Mouse (Mus musculus) forebrain, embryonic 16.5 days (tissue): ENCODE measurements around the gene M6pr. TPM values are rescaled to one million over a fixed set of nuclear protein-coding genes. Genes with fewer than 3 reads are reported as not detected.
"Not testable (repeated sequence)": the region's sequence is repeated elsewhere in the genome, so short reads cannot be mapped to it uniquely, and the experiment has no call there.

Experiments
- ATAC-seq: fragments of 200-750 bp; cut with Nextera tagmentation; 2 replicates; pipeline ENCODE4 v1.8.0; 2017; ENCODE audit warnings: mild to moderate bottlenecking, moderate library complexity
- H3K27ac ChIP-seq: fragments of 300-500 bp; sonication (generic); 2 replicates; pipeline ENCODE4 v1.5.1; 2014; ENCODE audit warnings: low read length, control low read depth
- H3K27me3 ChIP-seq: fragments of 300-500 bp; sonication (generic); replicated peaks from 2 replicates; pipeline ENCODE4 v1.6.1; 2014; ENCODE audit warnings: low read length; ENCODE audit not compliant: control insufficient read depth, insufficient read depth
- H3K36me3 ChIP-seq: fragments of 300-500 bp; sonication (generic); 2 replicates; pipeline ENCODE4 v1.6.1; 2014; ENCODE audit not compliant: control insufficient read depth, insufficient read depth
- H3K4me1 ChIP-seq: fragments of 300-500 bp; sonication (generic); replicated peaks from 2 replicates; pipeline ENCODE4 v1.6.1; 2014; ENCODE audit warnings: low read length; ENCODE audit not compliant: control insufficient read depth, insufficient read depth
- H3K4me2 ChIP-seq: fragments of 300-500 bp; sonication (generic); 2 replicates; pipeline ENCODE4 v1.6.1; 2014; ENCODE audit warnings: mild to moderate bottlenecking, low read length, control low read depth
- H3K4me3 ChIP-seq: fragments of 300-500 bp; sonication (generic); replicated peaks from 2 replicates; pipeline ENCODE4 v1.5.1; 2014; ENCODE audit warnings: mild to moderate bottlenecking, low read length, control low read depth
- H3K9ac ChIP-seq: fragments of 300-500 bp; sonication (generic); replicated peaks from 2 replicates; pipeline ENCODE4 v1.6.1; 2014; ENCODE audit warnings: low read depth, low read length, control low read depth
- H3K9me3 ChIP-seq: fragments of 300-500 bp; sonication (generic); 2 replicates; pipeline ENCODE4 v1.6.1; 2016; ENCODE audit warnings: low read length; ENCODE audit not compliant: control insufficient read depth
- WGBS: fragments of 180-500 bp; shearing (Covaris S2); extraction: QIAGEN DNeasy Blood & Tissue Kit; methylation state at CpG from one replicate; pipeline ENCODE4 v1.1.7; 2014; 5-methylcytosine and 5-hydroxymethylcytosine counted together
- polyA plus RNA-seq: library from polyadenylated mRNA; unstranded; fragments of >200 nt; fragmentation: Nextera tagmentation; extraction: Ambion mirVana; gene quantifications from 2 replicates; pipeline ENCODE4 v1.2.1, GENCODE M21; 2015

Gene M6pr
- polyA plus RNA-seq, 1 experiment from 2014 or later = 57.0 TPM

DNA sequence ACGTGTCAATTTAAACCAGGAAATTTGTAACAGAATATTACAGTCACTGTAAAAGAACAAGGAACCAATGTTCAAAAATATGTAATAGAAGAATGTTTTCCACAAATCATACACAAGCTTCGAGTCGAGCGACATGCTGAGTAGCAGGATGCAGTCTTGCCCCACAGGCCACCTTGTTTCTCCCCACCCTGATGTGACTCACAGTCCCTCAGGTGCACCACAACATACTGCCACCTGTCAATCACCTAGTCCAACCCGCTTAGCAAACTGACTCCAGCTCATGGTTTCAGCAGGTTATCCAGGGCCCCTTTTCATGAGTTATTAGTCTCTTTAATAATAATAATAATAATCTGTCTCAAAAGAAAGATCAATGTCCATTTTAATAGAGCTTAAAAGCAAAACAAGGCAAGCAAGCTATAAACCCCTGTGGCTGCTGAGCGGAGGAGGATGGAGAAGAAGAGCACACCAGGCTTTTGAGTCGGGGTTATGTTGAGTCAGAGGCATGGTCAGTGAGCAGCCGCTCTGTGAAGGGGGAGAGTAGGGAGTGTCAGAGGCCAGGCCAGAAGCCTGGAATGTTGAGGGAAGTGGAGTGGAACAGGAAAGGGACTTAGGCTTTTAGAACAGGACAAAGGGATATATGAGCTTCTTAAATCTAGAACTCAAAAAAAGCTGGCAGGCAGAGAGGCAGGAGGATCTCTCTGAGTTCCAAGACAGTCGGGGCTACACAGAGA is 36.0 kb downstream of the M6pr start:
- no peak overlapping the region for H3K27ac ChIP-seq
- peaks cover 8% of the 10 kb centered on the region for H3K4me1 ChIP-seq
- H3K36me3 ChIP-seq = no peaks in the 10 kb centered on the region
- no peak overlapping the region for H3K9ac ChIP-seq
- 52% methylated on average over 9 of the region's 9 CpGs for WGBS
- H3K27me3 ChIP-seq = no peaks in the 10 kb centered on the region
- no peak for ATAC-seq
- no peak overlapping the region for H3K4me3 ChIP-seq
- no peaks in the 10 kb centered on the region for H3K9me3 ChIP-seq
- no peak overlapping the region for H3K4me2 ChIP-seq

DNA sequence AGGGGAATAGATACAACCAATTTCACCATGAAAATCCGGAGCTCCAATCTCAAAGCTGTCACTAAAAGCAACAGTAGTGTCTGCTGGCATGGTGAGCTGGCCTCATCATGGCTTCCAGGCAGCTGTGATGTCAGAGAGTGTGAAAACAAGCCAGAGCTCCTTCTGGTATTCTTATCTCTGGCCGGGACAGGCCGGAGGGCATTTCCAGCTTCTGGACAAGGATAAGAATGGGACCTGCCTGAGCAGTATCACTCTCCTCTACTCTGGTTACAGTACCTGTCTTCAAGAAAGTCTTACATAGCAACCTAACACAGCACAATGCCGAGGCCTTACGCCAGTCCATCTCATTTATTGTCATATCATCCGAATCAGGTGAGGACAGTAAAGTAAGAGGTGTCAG is 37.2 kb downstream of the M6pr start:
- 84% methylated on average over 6 of the region's 6 CpGs for WGBS
- Histone ChIP-seq H3K9me3 (no peaks in the 10 kb centered on the region), H3K4me3 (no peak overlapping the region), H3K36me3 (no peaks in the 10 kb centered on the region), H3K4me2 (no peak overlapping the region), H3K27me3 (no peaks in the 10 kb centered on the region), H3K9ac (no peak overlapping the region), H3K4me1 (peaks cover 5% of the 10 kb centered on the region), H3K27ac (no peak overlapping the region)
- ATAC-seq = no peak

DNA sequence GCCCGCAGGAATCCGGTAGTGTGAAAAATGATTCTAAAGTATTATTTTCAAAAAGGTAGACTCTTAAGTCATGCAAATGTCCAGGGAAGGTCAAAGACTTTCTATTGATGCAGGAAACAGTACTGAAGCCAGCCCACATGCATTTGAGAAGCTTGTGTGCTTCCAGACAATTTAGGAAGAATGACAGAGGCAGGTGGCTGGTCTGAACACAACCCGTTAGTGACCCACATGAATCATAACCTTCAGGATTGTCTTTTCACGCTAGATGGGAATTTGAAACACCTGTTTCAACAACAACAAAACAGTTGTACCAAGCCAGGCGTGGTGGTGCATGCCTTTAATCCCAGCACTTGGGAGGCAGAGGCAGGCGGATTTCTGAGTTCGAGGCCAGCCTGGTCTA is 37.9 kb downstream of the M6pr start:
- no peaks in the 10 kb centered on the region; the same call in 1 of the 2 replicates for H3K4me1 ChIP-seq
- H3K9ac ChIP-seq = no peak overlapping the region
- 79% methylated on average over 5 of the region's 7 CpGs for WGBS
- no peaks in the 10 kb centered on the region for H3K27me3 ChIP-seq
- no peak overlapping the region for H3K4me3 ChIP-seq
- H3K36me3 ChIP-seq = no peaks in the 10 kb centered on the region
- no peak for ATAC-seq
- H3K9me3 ChIP-seq = no peaks in the 10 kb centered on the region
- H3K4me2 ChIP-seq = no peak overlapping the region
- no peak overlapping the region for H3K27ac ChIP-seq

DNA sequence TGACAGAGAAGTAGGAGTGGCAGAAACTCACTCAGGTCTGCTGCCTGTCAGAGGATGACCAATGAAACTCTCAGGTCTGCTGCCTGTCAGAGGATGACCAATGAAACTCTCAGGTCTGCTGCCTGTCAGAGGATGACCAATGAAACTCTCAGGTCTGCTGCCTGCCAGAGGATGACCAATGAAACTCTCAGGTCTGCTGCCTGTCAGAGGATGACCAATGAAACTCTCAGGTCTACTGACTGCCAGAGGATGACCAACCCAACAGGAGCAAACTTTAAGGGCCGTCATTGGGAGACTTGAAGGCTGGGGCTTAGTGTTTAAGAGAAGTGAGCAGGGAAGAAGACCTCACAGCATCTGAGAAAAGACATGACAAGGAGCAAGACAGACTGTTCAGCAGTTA is 38.8 kb downstream of the M6pr start:
- not testable (repeated sequence) for H3K4me1 ChIP-seq, H3K27ac ChIP-seq, H3K27me3 ChIP-seq, ATAC-seq, H3K4me3 ChIP-seq, H3K9me3 ChIP-seq, H3K9ac ChIP-seq, H3K36me3 ChIP-seq, H3K4me2 ChIP-seq
- WGBS = 84% methylated on average over 1 of the region's 1 CpGs

DNA sequence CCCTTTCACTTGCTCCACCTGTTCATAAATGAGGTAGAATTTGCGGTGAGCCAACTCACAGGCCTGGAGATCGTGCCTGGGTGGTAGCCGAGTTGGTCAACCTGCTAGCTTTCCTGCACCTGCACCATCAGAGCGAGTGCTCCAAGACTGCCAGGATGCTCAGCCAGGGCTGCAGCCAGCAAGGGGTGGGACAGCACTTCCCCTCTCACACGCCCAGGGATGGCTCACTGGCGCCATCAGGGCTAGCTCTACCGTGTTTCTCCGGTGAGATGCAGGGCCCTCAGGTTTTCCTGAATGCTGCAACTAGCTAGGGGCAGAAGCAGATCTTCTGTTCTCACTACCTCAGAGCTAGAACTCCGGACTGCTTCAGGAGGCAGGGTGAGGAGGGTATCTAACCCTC is 47.4 kb downstream of the M6pr start:
- Histone ChIP-seq H3K4me2 (no peak overlapping the region), H3K27ac (no peak overlapping the region), H3K9ac (no peak overlapping the region), H3K9me3 (no peaks in the 10 kb centered on the region), H3K36me3 (no peaks in the 10 kb centered on the region), H3K27me3 (no peaks in the 10 kb centered on the region), H3K4me1 (no peaks in the 10 kb centered on the region), H3K4me3 (no peak overlapping the region)
- no peak for ATAC-seq
- 74% methylated on average over 9 of the region's 9 CpGs for WGBS

DNA sequence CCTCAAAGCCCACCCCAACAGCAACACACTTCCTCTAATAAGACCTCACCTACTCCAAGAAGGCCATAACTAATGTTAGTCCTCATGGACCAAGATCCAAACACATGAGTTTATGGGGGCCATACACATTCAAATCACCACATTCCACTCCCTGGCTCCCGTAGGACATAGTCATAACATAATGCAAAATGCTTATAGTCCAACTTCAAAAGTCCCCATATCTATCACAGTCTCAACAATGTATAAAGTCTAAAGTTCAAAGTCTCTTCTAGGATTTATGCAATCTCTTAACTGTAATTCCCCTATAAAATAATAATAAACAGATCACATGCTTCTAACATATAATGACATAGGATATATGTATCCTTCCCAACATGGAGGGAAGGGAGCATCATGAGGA is 48.6 kb downstream of the M6pr start:
- Histone ChIP-seq H3K36me3 (no peaks in the 10 kb centered on the region), H3K4me3 (no peak overlapping the region), H3K27ac (no peak overlapping the region), H3K9me3 (no peaks in the 10 kb centered on the region), H3K9ac (no peak overlapping the region), H3K4me1 (no peaks in the 10 kb centered on the region), H3K27me3 (no peaks in the 10 kb centered on the region), H3K4me2 (no peak overlapping the region)
- no peak for ATAC-seq
- 94% methylated on average over 1 of the region's 1 CpGs for WGBS

DNA sequence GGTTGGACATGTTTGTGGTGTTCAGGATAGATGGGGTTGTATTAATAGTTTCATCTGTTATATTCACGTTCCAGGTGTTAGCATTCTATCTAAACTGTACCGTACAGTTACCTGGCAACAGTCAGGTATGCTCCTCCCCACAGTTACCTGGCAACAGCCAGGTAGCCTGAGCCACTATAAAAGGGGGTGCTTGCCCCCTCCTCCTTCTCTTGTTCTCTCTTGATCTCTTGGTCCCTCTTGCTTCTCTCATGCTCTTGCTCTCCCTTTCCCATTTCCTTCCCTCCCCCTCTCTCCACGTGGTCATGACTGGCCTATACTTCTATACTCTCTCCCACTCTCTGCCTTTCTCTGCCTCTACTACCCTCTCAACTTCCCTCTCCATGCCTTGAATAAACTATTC is 57.2 kb downstream of the M6pr start:
- H3K27me3 ChIP-seq = no peaks in the 10 kb centered on the region
- no peaks in the 10 kb centered on the region for H3K9me3 ChIP-seq
- no peak for ATAC-seq
- WGBS = 58% methylated on average over 3 of the region's 3 CpGs
- no peak overlapping the region for H3K4me3 ChIP-seq
- no peak overlapping the region for H3K4me2 ChIP-seq
- H3K36me3 ChIP-seq = no peaks in the 10 kb centered on the region
- H3K4me1 ChIP-seq = no peaks in the 10 kb centered on the region
- no peak overlapping the region for H3K9ac ChIP-seq
- no peak overlapping the region for H3K27ac ChIP-seq

DNA sequence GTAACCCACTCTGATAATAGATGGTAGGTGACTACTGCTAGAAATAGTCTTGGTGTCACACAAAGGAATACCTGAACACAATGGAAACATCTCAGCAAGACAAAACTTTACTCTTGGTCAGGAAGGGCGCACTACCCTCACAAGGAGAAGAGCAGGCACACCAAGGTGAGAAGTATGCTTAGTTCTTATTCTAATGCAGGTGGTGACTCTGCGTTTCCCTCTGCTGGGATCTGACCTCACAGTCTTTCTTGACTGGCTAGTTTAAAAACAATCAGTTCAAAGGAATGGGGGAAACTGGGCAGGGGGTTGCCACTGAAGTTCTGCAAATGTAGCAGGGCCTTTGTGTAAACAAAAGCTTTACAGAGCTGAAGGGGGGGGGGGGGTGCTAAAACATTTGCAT is 57.8 kb downstream of the M6pr start:
- no peaks in the 10 kb centered on the region for H3K4me1 ChIP-seq
- no peaks in the 10 kb centered on the region for H3K36me3 ChIP-seq
- no peaks in the 10 kb centered on the region for H3K9me3 ChIP-seq
- 42% methylated on average over 2 of the region's 2 CpGs for WGBS
- H3K9ac ChIP-seq = no peak overlapping the region
- no peak overlapping the region for H3K4me3 ChIP-seq
- H3K27ac ChIP-seq = no peak overlapping the region
- ATAC-seq = no peak
- no peaks in the 10 kb centered on the region for H3K27me3 ChIP-seq
- H3K4me2 ChIP-seq = no peak overlapping the region

DNA sequence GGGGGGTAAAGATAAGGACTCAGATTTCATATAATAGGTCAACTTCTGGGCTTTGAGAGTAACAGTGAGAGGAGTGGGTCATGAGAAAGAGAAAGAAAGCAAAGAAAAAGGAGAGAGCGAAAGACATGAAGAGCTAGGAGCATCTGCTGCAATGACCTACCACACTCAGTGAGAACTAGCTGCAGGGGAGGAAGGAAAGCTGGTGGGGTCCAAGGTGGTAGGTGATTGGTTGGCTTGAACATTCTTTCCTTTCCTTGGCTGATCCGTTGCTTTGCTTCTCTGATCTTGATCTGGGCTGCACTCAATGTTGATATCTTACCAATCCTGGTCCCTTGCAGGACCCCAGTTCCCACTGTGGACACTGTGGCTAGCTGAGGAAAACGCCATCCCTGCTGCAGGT is 58.5 kb downstream of the M6pr start:
- ATAC-seq = no peak

More for the DNA sequence above, 58.5 kb downstream of the M6pr start:
- Histone ChIP-seq H3K27ac (no peak overlapping the region), H3K4me2 (no peak overlapping the region), H3K9me3 (no peaks in the 10 kb centered on the region), H3K4me1 (no peaks in the 10 kb centered on the region), H3K4me3 (no peak overlapping the region), H3K9ac (no peak overlapping the region), H3K36me3 (no peaks in the 10 kb centered on the region), H3K27me3 (no peaks in the 10 kb centered on the region)
- 64% methylated on average over 3 of the region's 3 CpGs for WGBS
